Mouse (Mus musculus) midbrain, postnatal 0 days (tissue): ENCODE measurements around the gene Jazf1. TPM values are rescaled to one million over a fixed set of nuclear protein-coding genes. Genes with fewer than 3 reads are reported as not detected.

Experiments used
- ATAC-seq: fragments of 200-750 bp; cut with Nextera tagmentation; 2 replicates; pipeline ENCODE4 v1.8.0; 2017; ENCODE audit warnings: moderate number of reproducible peaks, mild to moderate bottlenecking, moderate TSS enrichment, moderate library complexity; ENCODE audit not compliant: low FRiP score
- DNase-seq: peaks from one replicate; pipeline ENCODE4 v3.0.0-alpha.2; 2015; ENCODE audit warnings: low spot score
- H3K27ac ChIP-seq: fragments of 300-500 bp; sonication (generic); 2 replicates; pipeline ENCODE4 v1.5.1; 2014; ENCODE audit warnings: low read depth, mild to moderate bottlenecking, low read length, mixed read lengths
- H3K27me3 ChIP-seq: fragments of 300-500 bp; sonication (generic); 2 replicates; pipeline ENCODE4 v1.6.1; 2014; ENCODE audit warnings: low read length, control low read depth, mixed read lengths; ENCODE audit not compliant: insufficient read depth
- H3K36me3 ChIP-seq: fragments of 300-500 bp; sonication (generic); 2 replicates; pipeline ENCODE4 v1.6.1; 2014; ENCODE audit warnings: low read length, control low read depth, mixed read lengths; ENCODE audit not compliant: insufficient read depth
- H3K4me1 ChIP-seq: fragments of 300-500 bp; sonication (generic); 2 replicates; pipeline ENCODE4 v1.6.1; 2014; ENCODE audit warnings: mild to moderate bottlenecking, control low read depth, antibody characterized with exemption, low read length, mixed read lengths; ENCODE audit not compliant: insufficient read depth
- H3K4me2 ChIP-seq: fragments of 300-500 bp; sonication (generic); 2 replicates; pipeline ENCODE4 v1.6.1; 2014; ENCODE audit warnings: low read depth, mild to moderate bottlenecking, low read length, mixed read lengths; ENCODE audit not compliant: poor library complexity, severe bottlenecking
- H3K4me3 ChIP-seq: fragments of 300-500 bp; sonication (generic); 2 replicates; pipeline ENCODE4 v1.5.1; 2014; ENCODE audit warnings: low read depth, mild to moderate bottlenecking, low read length, moderate library complexity
- H3K9ac ChIP-seq: fragments of 300-500 bp; sonication (generic); replicated peaks from 2 replicates; pipeline ENCODE4 v1.6.1; 2014; ENCODE audit warnings: mild to moderate bottlenecking, low read length, moderate library complexity, mixed read lengths; ENCODE audit not compliant: poor library complexity, severe bottlenecking
- H3K9me3 ChIP-seq: fragments of 300-500 bp; sonication (generic); 2 replicates; pipeline ENCODE4 v1.6.1; 2016; ENCODE audit warnings: low read length, control low read depth
- CTCF ChIP-seq: IDR thresholded peaks from 2 replicates; pipeline ENCODE4 v1.5.1; 2016; ENCODE audit warnings: antibody characterized with exemption, mild to moderate bottlenecking
- WGBS: fragments of 180-500 bp; shearing (Covaris S2); extraction: QIAGEN DNeasy Blood & Tissue Kit; methylation state at CpG from one replicate; pipeline ENCODE4 v1.1.7; 2014; 5-methylcytosine and 5-hydroxymethylcytosine counted together
- polyA plus RNA-seq: library from polyadenylated mRNA; unstranded; fragments of >200 nt; fragmentation: Nextera tagmentation; extraction: Ambion mirVana; gene quantifications from 2 replicates; pipeline ENCODE4 v1.2.1, GENCODE M21; 2015
- total RNA-seq: library from RNA; depleted of rRNA; stranded (reverse); fragments of >200 nt; gene quantifications from 2 replicates; pipeline ENCODE4 v1.2.3, GENCODE M21; 2014

Jazf1 gene
- total and polyA plus RNA-seq, 2 experiments from 2014 or later = 44.4 to 79.7 TPM

DNA sequence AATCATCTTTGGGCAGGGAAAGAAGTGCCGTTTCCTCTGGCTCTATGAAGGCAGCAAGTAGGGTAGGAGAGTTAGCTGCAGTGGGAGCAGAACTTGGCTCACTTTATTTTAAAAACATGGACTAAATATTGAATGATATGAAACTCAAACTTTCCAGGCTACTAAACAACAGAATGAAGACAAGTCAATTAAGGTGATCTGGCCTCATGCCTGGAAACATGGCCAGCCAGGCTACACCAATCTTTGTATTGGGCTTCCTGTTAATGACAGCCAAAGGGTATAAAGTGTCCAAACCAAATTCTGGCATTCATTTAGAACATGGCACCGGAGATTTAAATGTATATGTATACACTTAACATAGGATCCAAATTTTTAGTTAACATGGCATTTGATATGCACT, 199.2 kb downstream of the Jazf1 start:
- 79% methylated on average over 2 of the region's 2 CpGs for WGBS
- Histone ChIP-seq H3K9ac (no peak overlapping the region), H3K4me2 (no peak overlapping the region), H3K36me3 (no peaks in the 10 kb centered on the region), H3K27me3 (no peaks in the 10 kb centered on the region), H3K4me3 (no peak overlapping the region), H3K9me3 (no peaks in the 10 kb centered on the region), H3K4me1 (no peaks in the 10 kb centered on the region; the same call in 1 of the 2 replicates), H3K27ac (no peak overlapping the region)
- no peak for TF ChIP-seq CTCF
- ATAC-seq (no peak), DNase-seq (no peak)

DNA sequence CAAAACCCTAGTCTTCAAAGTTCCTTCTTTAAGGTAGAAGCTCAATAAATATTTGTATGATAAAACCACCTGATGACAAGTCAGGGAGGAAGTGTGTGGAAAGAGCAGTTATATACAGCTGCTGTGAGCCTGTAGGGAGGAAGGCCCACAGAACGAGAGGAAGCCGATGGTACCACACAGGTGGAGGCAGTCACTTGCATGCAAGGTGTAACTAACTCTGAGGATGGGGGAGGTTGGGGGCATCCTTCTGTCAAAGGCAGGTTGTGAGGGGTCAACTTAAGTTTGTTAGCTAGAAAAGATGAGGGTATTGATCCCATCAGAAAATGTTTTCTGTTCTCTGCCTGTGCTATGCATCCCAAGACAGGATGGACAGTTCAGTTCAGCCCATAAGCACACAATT, 200.1 kb downstream of the Jazf1 start:
- no peak for DNase-seq
- Histone ChIP-seq H3K4me2 (no peak overlapping the region), H3K9ac (no peak overlapping the region), H3K9me3 (no peaks in the 10 kb centered on the region), H3K36me3 (no peaks in the 10 kb centered on the region), H3K27me3 (no peaks in the 10 kb centered on the region), H3K4me1 (no peaks in the 10 kb centered on the region; the same call in 1 of the 2 replicates), H3K4me3 (no peak overlapping the region), H3K27ac (no peak overlapping the region)
- ATAC-seq = no peak
- 93% methylated on average over 2 of the region's 2 CpGs for WGBS
- TF ChIP-seq CTCF = no peak

DNA sequence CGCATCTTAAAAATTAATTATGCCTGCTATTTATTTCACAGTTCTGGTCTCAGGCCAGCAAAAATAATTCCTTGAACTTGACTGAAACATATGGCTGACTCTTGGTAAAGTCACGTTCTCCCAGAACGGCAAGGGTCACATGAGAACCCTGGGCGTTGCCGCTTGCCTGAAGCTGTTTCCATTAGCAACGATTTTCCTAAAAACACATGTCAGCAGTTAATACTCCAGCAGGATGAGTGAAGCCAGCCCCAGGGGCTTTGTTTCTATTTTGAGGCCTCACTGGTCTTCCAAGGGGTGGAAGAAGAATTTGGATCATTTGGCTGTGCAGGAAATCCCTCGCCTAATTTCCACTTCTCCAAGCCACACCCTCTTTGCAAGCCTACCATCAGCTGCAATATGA, 206.5 kb downstream of the Jazf1 start:
- Histone ChIP-seq H3K27ac (no peak overlapping the region; the same call in 1 of the 2 replicates), H3K4me1 (peaks cover 11% of the 10 kb centered on the region; the same call in 1 of the 2 replicates), H3K9me3 (no peaks in the 10 kb centered on the region), H3K27me3 (no peaks in the 10 kb centered on the region), H3K4me3 (no peak overlapping the region), H3K9ac (no peak overlapping the region), H3K36me3 (no peaks in the 10 kb centered on the region), H3K4me2 (no peak overlapping the region)
- ATAC-seq (no peak), DNase-seq (peak; percentile 56)
- no peak for TF ChIP-seq CTCF
- 31% methylated on average over 7 of the region's 7 CpGs for WGBS

DNA sequence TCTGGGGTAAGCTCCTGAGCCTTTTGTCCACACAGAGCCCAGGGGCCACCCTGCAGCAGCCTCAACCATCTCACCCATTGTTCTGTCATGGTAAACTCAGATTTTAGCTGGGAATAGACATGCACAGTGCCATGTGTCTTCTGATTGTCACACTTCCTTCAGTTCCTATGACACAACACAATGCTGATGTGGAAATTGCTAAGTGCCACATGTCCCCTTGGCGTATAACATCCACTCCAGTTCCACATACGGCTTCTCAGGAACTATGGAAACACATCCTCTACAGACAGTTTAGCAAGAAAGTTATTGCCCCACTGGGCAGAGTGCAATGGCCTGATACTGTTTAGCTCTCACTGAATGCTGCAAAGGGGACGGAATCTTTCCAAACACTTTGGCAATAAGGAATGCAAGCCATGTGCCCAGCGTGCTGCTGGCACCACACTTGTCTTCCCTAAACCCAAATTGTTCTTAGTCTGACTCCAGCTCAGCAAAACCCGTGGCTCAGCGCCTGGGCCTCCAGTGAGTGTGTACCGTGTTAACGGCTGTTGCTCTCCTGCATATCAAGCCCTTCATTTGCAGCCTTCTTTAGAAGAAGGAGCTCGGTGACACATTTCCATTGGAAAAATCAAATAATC, 207.1 kb downstream of the Jazf1 start:
- H3K27ac ChIP-seq = peak overlapping the region; percentile 55; the same call in 1 of the 2 replicates
- no peaks in the 10 kb centered on the region for H3K9me3 ChIP-seq
- WGBS = 50% methylated on average over 9 of the region's 9 CpGs
- no peak overlapping the region for H3K4me3 ChIP-seq
- no peak for ATAC-seq
- H3K4me2 ChIP-seq = no peak overlapping the region
- no peak overlapping the region for H3K9ac ChIP-seq
- no peaks in the 10 kb centered on the region for H3K36me3 ChIP-seq
- peak; percentile 80 for DNase-seq
- H3K27me3 ChIP-seq = no peaks in the 10 kb centered on the region
- peaks cover 12% of the 10 kb centered on the region; the same call in 1 of the 2 replicates for H3K4me1 ChIP-seq
- no peak for TF ChIP-seq CTCF

DNA sequence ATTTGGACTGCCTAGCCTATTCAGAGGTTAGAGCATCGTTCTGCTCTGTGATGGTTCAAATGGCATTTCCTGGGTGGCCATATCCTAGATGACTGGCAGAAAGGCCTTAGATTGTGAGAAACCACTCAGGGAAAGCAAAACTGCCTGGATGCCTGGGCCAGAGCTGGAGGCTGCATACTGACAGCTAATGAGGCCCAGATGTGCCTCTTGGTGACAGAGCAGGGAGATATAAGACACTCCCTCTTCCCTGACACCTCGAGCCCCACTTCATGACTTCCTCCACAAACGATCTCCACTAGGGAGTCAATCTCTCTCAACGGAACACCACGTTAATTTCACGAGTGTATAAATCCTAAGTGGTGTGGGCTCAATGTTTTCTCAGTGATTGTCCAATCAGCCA, 207.7 kb downstream of the Jazf1 start:
- H3K27ac ChIP-seq = 0 out of 2 replicates have a peak overlapping the region, but pooled peaks have one; percentile 55
- H3K9ac ChIP-seq = no peak overlapping the region

DNA sequence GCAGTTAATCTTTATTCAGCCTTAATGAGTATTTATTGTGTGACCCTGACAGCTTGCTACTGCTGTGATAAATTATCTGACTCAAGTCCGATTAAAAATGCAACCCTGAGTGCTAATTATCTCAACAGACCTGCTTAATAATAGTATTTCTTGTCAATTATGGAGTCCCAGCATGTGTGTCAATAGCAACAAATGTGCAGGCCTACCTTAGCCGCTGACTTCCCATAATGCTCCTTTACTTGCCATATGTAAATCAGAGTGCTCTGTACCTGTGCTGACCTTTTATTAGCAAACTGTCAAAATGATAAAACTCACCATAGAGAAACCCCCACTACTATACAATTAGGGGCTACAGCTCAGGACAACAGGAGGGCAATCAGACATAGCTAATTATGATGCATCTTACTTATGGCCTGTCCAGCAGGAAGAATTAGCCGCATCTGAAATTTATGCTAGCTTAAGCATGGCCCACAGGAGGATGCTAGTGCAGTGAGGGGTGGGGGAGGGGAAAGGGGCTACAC, 209.5 kb downstream of the Jazf1 start:
- no peak overlapping the region for H3K9ac ChIP-seq

More for the DNA sequence above, 207.7 kb downstream of the Jazf1 start:
- Histone ChIP-seq H3K4me2 (no peak overlapping the region), H3K4me1 (peaks cover 12% of the 10 kb centered on the region; the same call in 1 of the 2 replicates), H3K9me3 (no peaks in the 10 kb centered on the region), H3K27me3 (no peaks in the 10 kb centered on the region), H3K36me3 (no peaks in the 10 kb centered on the region), H3K4me3 (no peak overlapping the region)
- WGBS = 50% methylated on average over 6 of the region's 6 CpGs
- DNase-seq (no peak), ATAC-seq (no peak)
- no peak for TF ChIP-seq CTCF

More for the DNA sequence above, 209.5 kb downstream of the Jazf1 start:
- no peak for DNase-seq
- no peak for TF ChIP-seq CTCF
- Histone ChIP-seq H3K4me3 (no peak overlapping the region), H3K27ac (no peak overlapping the region), H3K9me3 (no peaks in the 10 kb centered on the region), H3K36me3 (no peaks in the 10 kb centered on the region), H3K27me3 (no peaks in the 10 kb centered on the region), H3K4me2 (no peak overlapping the region), H3K4me1 (peaks cover 12% of the 10 kb centered on the region; the same call in 1 of the 2 replicates)
- ATAC-seq = no peak
- WGBS = 46% methylated on average over 3 of the region's 3 CpGs
